Mouse (Mus musculus) CH12.LX (cell line): ENCODE measurements at regions not wholly inside any gene's neighbourhood (a gene's known extent, or its start where the extent isn't known, plus 50 kb on each side); places are given as distances from the start of the nearest gene placed in this dataset.

Experiments used
- DNase-seq: peaks from one replicate; pipeline ENCODE4 v3.0.0-alpha.2; 2013; ENCODE audit errors: extremely low read depth
- H3K27ac ChIP-seq: 2 replicates; pipeline ENCODE4 v1.5.1; 2012; ENCODE audit warnings: low read depth, mild to moderate bottlenecking, control low read depth, moderate library complexity; ENCODE audit not compliant: insufficient read depth
- H3K27me3 ChIP-seq: replicated peaks from 2 replicates; pipeline ENCODE3; 2012; ENCODE audit warnings: inconsistent platforms
- H3K36me3 ChIP-seq, 2 experiments: replicated peaks in 1 of 2; 2 replicates each; pipeline versions ENCODE3 to v1.6.1; 2012; ENCODE audit warnings: inconsistent platforms in 1 of 2, low read length in 1 of 2, mild to moderate bottlenecking in 1 of 2, mixed read lengths in 1 of 2, moderate library complexity in 1 of 2; ENCODE audit not compliant: control insufficient read depth in 1 of 2, insufficient read depth in 1 of 2
- H3K4me1 ChIP-seq, 2 experiments: 2 replicates each; pipeline ENCODE4 v1.6.1; 2012; ENCODE audit warnings: inconsistent platforms in 1 of 2, moderate library complexity in 1 of 2; ENCODE audit not compliant: insufficient read depth in 2 of 2, control insufficient read depth in 1 of 2
- H3K4me2 ChIP-seq: 2 replicates; pipeline ENCODE4 v1.6.1; 2012; ENCODE audit warnings: low read depth, mild to moderate bottlenecking, control low read depth; ENCODE audit not compliant: poor library complexity, insufficient read depth, severe bottlenecking
- H3K4me3 ChIP-seq, 3 experiments: fragments of 150-350 bp in 1 of 3; sonication (generic) in 1 of 3; replicated peaks in 1 of 3; 2 replicates each; pipeline versions ENCODE3 to v1.5.1; 2011 to 2012; ENCODE audit warnings: low read depth in 2 of 3, low read length in 2 of 3, mild to moderate bottlenecking in 2 of 3, moderate library complexity in 2 of 3, control low read depth in 1 of 3, improper control_type of control experiment in 1 of 3, inconsistent platforms in 1 of 3, mixed read lengths in 1 of 3; ENCODE audit not compliant: poor library complexity in 1 of 3
- H3K79me2 ChIP-seq: replicated peaks from 2 replicates; pipeline ENCODE4 v1.6.1; 2012; ENCODE audit warnings: mild to moderate bottlenecking, moderate library complexity; ENCODE audit not compliant: control insufficient read depth, poor library complexity, insufficient read depth, severe bottlenecking; ENCODE audit errors: extremely low read depth
- H3K9ac ChIP-seq: 2 replicates; pipeline ENCODE4 v1.6.1; 2012; ENCODE audit warnings: low read depth, mild to moderate bottlenecking, control low read depth, moderate library complexity; ENCODE audit not compliant: insufficient read depth
- H3K9me3 ChIP-seq: replicated peaks from 2 replicates; pipeline ENCODE3; 2012; ENCODE audit warnings: low read length, inconsistent platforms, mixed read lengths
- BHLHE40 ChIP-seq: IDR thresholded peaks from 2 replicates; pipeline ENCODE4 v1.6.1; 2011; ENCODE audit warnings: mild to moderate bottlenecking, low read depth, low read length, improper control_type of control experiment
- CHD2 ChIP-seq: IDR thresholded peaks from 2 replicates; pipeline ENCODE4 v1.6.1; 2011; ENCODE audit warnings: low read length, improper control_type of control experiment
- CTCF ChIP-seq, 2 experiments: IDR thresholded peaks in 1 of 2; conservative IDR thresholded peaks in 1 of 2; 2 replicates each; pipeline ENCODE4 v1.5.1; 2011 to 2012; ENCODE audit warnings: low read depth in 2 of 2, low read length in 2 of 2, improper control_type of control experiment in 1 of 2, inconsistent platforms in 1 of 2, mild to moderate bottlenecking in 1 of 2, moderate library complexity in 1 of 2
- JUND ChIP-seq: conservative IDR thresholded peaks from 2 replicates; pipeline ENCODE4 v1.6.1; 2011; ENCODE audit warnings: low read depth, low read length, improper control_type of control experiment
- MAFK ChIP-seq: IDR thresholded peaks from 2 replicates; pipeline ENCODE4 v1.6.1; 2011; ENCODE audit warnings: low read length, improper control_type of control experiment; ENCODE audit not compliant: insufficient replicate concordance
- MAX ChIP-seq: IDR thresholded peaks from 2 replicates; pipeline ENCODE4 v1.6.1; 2011; ENCODE audit warnings: low read length, improper control_type of control experiment
- MAZ ChIP-seq: IDR thresholded peaks from 2 replicates; pipeline ENCODE4 v1.6.1; 2012; ENCODE audit warnings: low read depth, mild to moderate bottlenecking, inconsistent platforms, low read length, improper control_type of control experiment, moderate library complexity
- MXI1 ChIP-seq: IDR thresholded peaks from 2 replicates; pipeline ENCODE4 v1.6.1; 2011; ENCODE audit warnings: mild to moderate bottlenecking, low read depth, low read length, improper control_type of control experiment
- MYC ChIP-seq: IDR thresholded peaks from 2 replicates; pipeline ENCODE4 v1.6.1; 2011; ENCODE audit warnings: low read depth, mild to moderate bottlenecking, improper control_type of control experiment, low read length
- NELFE ChIP-seq: IDR thresholded peaks from 2 replicates; pipeline ENCODE4 v1.6.1; 2011; ENCODE audit warnings: low read depth, low read length, improper control_type of control experiment
- PAX5 ChIP-seq: IDR thresholded peaks from 2 replicates; pipeline ENCODE4 v1.6.1; 2012; ENCODE audit warnings: low read length, inconsistent platforms, mixed read lengths
- POLR2A ChIP-seq: IDR thresholded peaks from 2 replicates; pipeline ENCODE4 v1.6.1; 2011; ENCODE audit warnings: low read depth, mild to moderate bottlenecking, improper control_type of control experiment, low read length
- RCOR1 ChIP-seq: conservative IDR thresholded peaks from 2 replicates; pipeline ENCODE4 v1.6.1; 2012; ENCODE audit warnings: low read depth, mild to moderate bottlenecking, inconsistent platforms, low read length, improper control_type of control experiment
- UBTF ChIP-seq: IDR thresholded peaks from 2 replicates; pipeline ENCODE4 v1.6.1; 2012; ENCODE audit warnings: low read depth, mild to moderate bottlenecking, inconsistent platforms, low read length, improper control_type of control experiment, moderate library complexity
- USF2 ChIP-seq: conservative IDR thresholded peaks from 2 replicates; pipeline ENCODE4 v1.6.1; 2011; ENCODE audit warnings: low read depth, low read length, improper control_type of control experiment
- ZC3H11A ChIP-seq: IDR thresholded peaks from 2 replicates; pipeline ENCODE4 v1.6.1; 2012; ENCODE audit warnings: low read depth, mild to moderate bottlenecking, inconsistent platforms, low read length, improper control_type of control experiment
- dilution Hi-C: fragments of 300-500 bp; cut with MboI; formaldehyde crosslinking; loops from 2 replicates; pipeline ENCODE4 v1.14.3; 2020; ENCODE audit warnings: low sequenced_read_pairs; ENCODE audit not compliant: extremely low pct_unique_long_range_greater_than_20kb, extremely low pct_ligation_motif_present
- in situ Hi-C: fragments of 300-500 bp; cut with MboI; formaldehyde crosslinking; loops from 3 replicates; pipeline ENCODE4 v1.14.3; 2019; ENCODE audit warnings: low sequenced_read_pairs, low pct_ligation_motif_present, low pct_unique_long_range_greater_than_20kb, mixed read lengths

GRCm38 (mm10) chr13:26020491-26020890 lies 749.5 kb downstream of the Hdgfl1 start:
- H3K9me3 ChIP-seq, result no peaks in the 10 kb centered on the region

GRCm38 (mm10) chr13:26009131-26009530 lies 738.8 kb upstream of the Nrsn1 start:
- in situ Hi-C loops (no loop called here), dilution Hi-C loops (no loop called here)
- Histone ChIP-seq H3K4me3 (no peak overlapping the region), H3K9ac (no peak overlapping the region), H3K36me3 (no peaks in the 10 kb centered on the region), H3K27ac (no peak overlapping the region), H3K9me3 (no peaks in the 10 kb centered on the region), H3K79me2 (no peaks in the 10 kb centered on the region), H3K4me2 (no peak overlapping the region), H3K27me3 (no peaks in the 10 kb centered on the region), H3K4me1 (no peaks in the 10 kb centered on the region)
- TF ChIP-seq RCOR1, result no peak
- no peak for DNase-seq

More at GRCm38 (mm10) chr13:26020491-26020890, 749.5 kb downstream of the Hdgfl1 start:
- H3K36me3 ChIP-seq, result no peaks in the 10 kb centered on the region
- H3K4me2 ChIP-seq, result no peak overlapping the region
- dilution Hi-C loops (no loop called here), in situ Hi-C loops (no loop called here)
- H3K27me3 ChIP-seq, result no peaks in the 10 kb centered on the region
- no peak overlapping the region for H3K4me3 ChIP-seq
- no peaks in the 10 kb centered on the region for H3K4me1 ChIP-seq
- no peak for DNase-seq
- H3K27ac ChIP-seq, result no peak overlapping the region
- TF ChIP-seq MYC (no peak), CHD2 (no peak), ZC3H11A (no peak), MAZ (no peak), MAFK (no peak), POLR2A (no peak), MXI1 (no peak), PAX5 (no peak), JUND (no peak)
- H3K9ac ChIP-seq, result no peak overlapping the region
- no peaks in the 10 kb centered on the region for H3K79me2 ChIP-seq

- H3K79me2 ChIP-seq, result no peaks in the 10 kb centered on the region
- in situ Hi-C loops (no loop called here), dilution Hi-C loops (no loop called here)
- no peak overlapping the region for H3K9ac ChIP-seq
- no peaks in the 10 kb centered on the region for H3K4me1 ChIP-seq
- no peak overlapping the region for H3K27ac ChIP-seq
- no peak for TF ChIP-seq JUND
- TF ChIP-seq CTCF (conservative IDR thresholded peaks at IDR 0.05 in 1 of 2, IDR thresholded peaks at IDR 0.05 in 1 of 2; ENCODE audit: low read depth in 2 of 2, low read length in 2 of 2), result no peak
- no peak for TF ChIP-seq MAX
- TF ChIP-seq UBTF, result no peak
- TF ChIP-seq PAX5, result no peak
- no peak for TF ChIP-seq POLR2A
- TF ChIP-seq USF2, result no peak
- TF ChIP-seq BHLHE40, result no peak
- no peak for TF ChIP-seq NELFE
- H3K27me3 ChIP-seq, result no peaks in the 10 kb centered on the region
- no peaks in the 10 kb centered on the region for H3K36me3 ChIP-seq
- H3K4me2 ChIP-seq, result no peak overlapping the region
- no peak overlapping the region for H3K4me3 ChIP-seq
- H3K9me3 ChIP-seq, result no peaks in the 10 kb centered on the region
- DNase-seq, result no peak
Observed at GRCm38 (mm10) chr13:26004768-26005560, 734.7 kb upstream of the Nrsn1 start.
